Mouse (Mus musculus): ENCODE measurements at regions not wholly inside any gene's neighbourhood (a gene's known extent, or its start where the extent isn't known, plus 50 kb on each side); places are given as distances from the start of the nearest gene placed in this dataset.

GRCm38 (mm10) chr6:31325621-31326020 lies 72.9 kb upstream of the Mkln1 start:
- DNase-seq = no peak

DNA sequence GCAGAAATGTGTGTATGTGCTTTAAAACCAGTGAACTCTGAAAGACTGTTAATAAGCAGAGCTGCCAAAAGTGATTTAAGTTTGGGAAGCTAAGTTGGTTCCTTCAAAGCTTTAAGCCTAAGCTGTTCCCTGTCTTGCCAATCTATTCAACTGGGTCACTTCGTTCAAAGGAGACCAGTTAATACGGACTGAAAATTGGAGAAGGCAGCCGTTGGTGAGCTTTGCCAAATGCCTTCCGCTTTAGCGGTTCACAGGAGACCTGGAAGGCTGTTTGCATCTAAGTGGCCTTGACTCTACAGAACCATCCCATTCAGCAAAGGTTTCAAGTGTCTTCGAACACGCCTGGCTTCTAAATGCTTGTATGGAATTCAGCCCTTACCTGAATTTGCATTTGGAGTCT lies 68.2 kb upstream of the Mkln1 start:
- no peak for DNase-seq

- DNase-seq = no peak
Measured at GRCm38 (mm10) chr6:31330868-31331267, 67.7 kb upstream of the Mkln1 start.

- DNase-seq = no peak
Measured at GRCm38 (mm10) chr6:31332254-31332653, 66.3 kb upstream of the Mkln1 start.

GRCm38 (mm10) chr6:31332714-31333113 lies 65.8 kb upstream of the Mkln1 start:
- no peak for DNase-seq

DNA sequence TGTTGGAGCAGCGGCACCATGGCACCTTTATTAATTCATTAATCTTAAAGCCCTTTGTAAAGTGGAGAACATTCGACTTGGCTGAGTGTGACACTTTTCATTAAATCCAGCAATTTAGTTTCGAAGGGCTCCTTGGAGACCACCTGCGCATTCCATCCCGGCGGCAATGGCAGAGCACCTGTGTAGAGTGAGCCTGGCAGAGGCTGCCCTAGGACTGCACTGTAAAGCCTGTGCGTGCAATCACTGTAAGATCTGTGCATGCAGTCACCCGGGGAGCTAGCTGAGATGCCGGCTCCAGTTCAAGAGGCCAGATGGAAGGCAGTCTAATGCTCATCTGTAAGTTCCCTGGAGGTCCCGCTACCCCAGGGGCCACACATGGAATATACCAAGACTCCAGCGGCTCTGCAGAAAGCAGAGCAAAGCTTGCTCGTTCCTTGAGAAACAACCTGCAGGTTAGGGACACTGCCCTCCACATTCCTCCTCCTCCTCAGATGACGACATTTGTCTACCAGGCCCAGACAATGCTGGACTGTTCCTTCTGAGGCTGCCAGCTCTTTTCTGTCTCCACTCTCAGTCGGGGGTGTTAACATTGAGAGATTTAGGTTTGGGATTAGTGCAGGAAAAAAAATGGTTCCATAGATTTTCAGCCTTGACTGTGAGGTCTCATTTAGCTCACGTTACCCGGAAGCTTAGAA lies 65.2 kb upstream of the Mkln1 start:
- DNase-seq = no peak

DNA sequence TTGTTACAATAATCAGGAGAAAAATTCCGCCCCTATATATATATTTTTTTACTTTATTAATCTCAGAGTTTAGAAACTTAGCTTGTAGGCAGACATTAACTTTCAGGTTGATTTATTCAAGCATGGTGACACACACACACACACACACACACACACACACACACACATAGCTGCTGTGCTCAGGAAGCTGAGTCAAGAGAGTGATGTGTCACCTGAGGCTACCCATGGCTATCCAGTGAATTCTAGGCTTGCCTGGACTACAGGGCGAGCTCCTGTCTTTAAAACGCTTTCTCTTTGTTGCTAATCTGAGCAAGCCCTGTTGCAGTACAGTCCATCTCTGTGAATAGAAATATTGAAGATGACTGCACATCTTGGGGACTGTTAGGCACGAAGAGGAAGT lies 64.4 kb upstream of the Mkln1 start:
- no peak for DNase-seq

GRCm38 (mm10) chr6:31339122-31339947 lies 59.2 kb upstream of the Mkln1 start:
- no peak for DNase-seq

GRCm38 (mm10) chr6:31339948-31340250 lies 58.6 kb upstream of the Mkln1 start:
- DNase-seq = no peak

- DNase-seq = no peak
Measured at GRCm38 (mm10) chr6:31345366-31346084, 53.0 kb upstream of the Mkln1 start.

DNA sequence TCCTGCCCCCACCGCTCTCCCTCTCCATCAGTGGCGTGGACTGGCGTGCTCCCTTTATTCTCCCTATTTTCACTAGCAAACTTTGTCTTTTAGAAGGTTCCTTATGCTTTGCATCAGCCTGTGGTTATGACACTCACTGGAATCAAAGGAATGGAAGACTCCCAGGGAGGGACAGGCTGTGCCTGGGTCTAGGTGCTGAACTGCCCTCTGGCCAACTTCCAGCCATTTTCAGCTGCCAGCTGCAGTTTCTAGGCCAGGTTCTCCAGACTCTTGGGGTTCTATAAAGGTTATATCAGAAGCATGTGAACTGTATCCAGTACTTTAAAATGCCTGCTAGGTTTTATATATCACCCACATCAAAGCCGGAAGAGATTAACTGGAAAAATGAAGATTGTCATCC lies 50.2 kb upstream of the Mkln1 start:
- DNase-seq = no peak

Data from cerebellum, adult 9-11 months (tissue).